Mouse (Mus musculus): ENCODE data around the gene Hhip. TPM values are rescaled to one million over a fixed set of nuclear protein-coding genes. Genes with fewer than 3 reads are reported as not detected.
"Not testable (repeated sequence)": the region's sequence is repeated elsewhere in the genome, so short reads cannot be mapped to it uniquely, and the experiment has no call there.

Gene Hhip
- polyA plus RNA-seq, 1 experiment from 2014 or later: 5.1 TPM

DNA sequence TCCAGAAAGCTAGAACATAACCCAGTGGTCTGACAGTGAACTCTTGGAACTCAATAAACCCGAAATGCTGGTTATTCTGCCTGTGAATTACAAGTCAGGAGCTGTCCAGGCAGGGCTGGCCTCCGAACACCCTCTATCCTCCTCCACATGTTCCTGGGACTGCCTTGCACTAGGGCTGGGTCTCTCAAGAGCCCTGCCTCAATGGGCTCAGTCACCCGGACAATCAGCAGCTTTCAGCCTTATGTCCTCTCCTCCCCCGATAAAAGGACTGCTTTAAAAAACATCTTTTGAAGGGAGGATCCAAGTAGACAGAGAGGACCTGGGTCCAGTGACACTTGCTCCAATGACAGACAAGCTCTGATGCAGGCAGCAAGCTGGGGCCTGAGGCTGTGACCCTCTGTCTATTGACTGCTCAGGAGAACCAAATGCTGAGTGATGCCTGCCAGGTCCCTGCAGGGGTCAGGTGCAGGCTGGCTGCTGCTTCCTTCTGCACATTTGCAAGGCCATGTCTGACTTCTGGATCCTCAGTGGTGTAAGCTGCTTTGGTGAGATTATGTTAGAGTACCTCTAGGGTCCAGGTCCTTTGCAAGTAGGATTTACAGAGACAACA lies 20.1 kb downstream of the Hhip start:
- H3K27me3 ChIP-seq (replicated peaks): no peaks in the 10 kb centered on the region
- no peaks in the 10 kb centered on the region for H3K36me3 ChIP-seq
- ATAC-seq (ENCODE audit: low FRiP score): no peak
- no peak overlapping the region for H3K4me3 ChIP-seq (replicated peaks)
- 30% methylated on average over 4 of the region's 4 CpGs for WGBS
- no peak overlapping the region for H3K9ac ChIP-seq (replicated peaks)
- H3K4me2 ChIP-seq: no peak overlapping the region
- H3K9me3 ChIP-seq (replicated peaks): no peaks in the 10 kb centered on the region
- no peak overlapping the region for H3K27ac ChIP-seq (replicated peaks)
- H3K4me1 ChIP-seq: 0 out of 2 replicates have a peak, but pooled peaks cover under 1% of the 10 kb centered on the region

DNA sequence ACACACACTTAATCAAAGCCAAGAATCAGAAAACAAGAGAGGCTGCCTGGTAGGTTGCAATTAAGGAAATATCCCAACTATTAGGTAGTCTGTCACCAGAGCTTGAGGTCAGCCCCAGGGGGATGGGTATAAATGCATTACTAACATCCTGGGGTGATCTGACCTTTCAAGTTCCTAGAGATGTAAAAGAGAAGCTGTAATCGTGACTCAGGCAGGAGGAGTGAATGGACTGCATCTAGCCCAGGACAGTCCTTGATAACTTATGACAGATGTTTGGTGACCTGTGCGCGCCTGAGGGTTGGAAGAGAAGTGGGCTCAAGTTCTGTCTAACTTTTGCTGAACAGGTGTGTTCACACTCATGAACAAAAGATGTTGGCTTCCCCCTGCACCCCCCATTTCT lies 25.2 kb downstream of the Hhip start:
- 46% methylated on average over 3 of the region's 3 CpGs for WGBS
- Histone ChIP-seq H3K27me3 (replicated peaks) (no peaks in the 10 kb centered on the region), H3K4me1 (peaks cover 5% of the 10 kb centered on the region; the same call in 1 of the 2 replicates), H3K9me3 (replicated peaks) (no peaks in the 10 kb centered on the region), H3K36me3 (no peaks in the 10 kb centered on the region), H3K4me2 (no peak overlapping the region), H3K27ac (replicated peaks) (no peak overlapping the region), H3K9ac (replicated peaks) (no peak overlapping the region), H3K4me3 (replicated peaks) (no peak overlapping the region)
- no peak for ATAC-seq (ENCODE audit: low FRiP score)

DNA sequence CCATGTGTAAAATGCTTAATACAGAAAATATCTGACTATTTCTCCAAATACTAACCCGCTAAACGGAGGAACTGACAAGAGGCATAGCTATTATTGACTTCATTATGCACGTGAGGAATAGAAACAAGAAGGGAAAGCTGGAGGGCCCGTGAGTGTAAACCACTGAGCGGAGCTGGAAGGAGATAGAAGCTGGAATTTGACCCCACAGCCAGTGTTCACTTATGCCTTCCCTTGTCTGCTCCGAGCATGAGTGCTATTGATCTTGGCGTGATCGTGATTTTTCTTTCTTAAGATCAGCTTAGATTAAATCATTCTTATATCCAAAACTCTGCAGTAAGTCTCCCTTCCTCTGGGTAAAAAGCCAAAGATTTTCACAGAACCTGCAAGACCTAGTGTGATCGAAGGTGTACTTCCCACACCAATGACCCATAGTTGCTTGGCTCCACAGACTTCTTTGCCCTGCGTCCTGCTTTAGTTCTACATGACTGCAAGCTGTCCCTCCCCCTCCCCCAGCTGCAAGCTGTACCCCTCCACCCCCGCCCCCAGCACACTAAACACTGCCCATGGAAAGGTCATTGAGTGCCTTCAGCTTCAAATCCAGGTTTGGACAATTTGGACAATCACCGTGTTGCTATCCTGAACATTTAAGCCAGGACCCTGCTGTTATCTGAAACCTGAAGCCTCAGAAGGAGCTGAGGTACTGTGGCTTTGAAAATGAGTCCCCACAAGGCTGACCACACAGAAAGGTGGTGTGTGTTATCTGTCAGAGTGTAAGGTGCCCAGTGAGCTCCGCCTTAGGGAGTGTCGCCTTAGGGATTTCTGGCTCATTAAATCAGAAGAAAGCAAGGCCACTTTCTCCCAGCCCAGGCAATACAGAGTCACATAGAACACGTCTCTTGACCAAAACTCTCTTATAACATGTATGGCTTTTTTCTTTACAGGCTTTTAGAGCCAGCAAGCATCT lies 26.2 kb downstream of the Hhip start:
- WGBS: 48% methylated on average over 15 of the region's 15 CpGs
- peaks cover 5% of the 10 kb centered on the region; the same call in 1 of the 2 replicates for H3K4me1 ChIP-seq
- no peak overlapping the region for H3K9ac ChIP-seq (replicated peaks)
- H3K27me3 ChIP-seq (replicated peaks): no peaks in the 10 kb centered on the region
- H3K9me3 ChIP-seq (replicated peaks): no peaks in the 10 kb centered on the region
- no peak for ATAC-seq (ENCODE audit: low FRiP score)
- no peaks in the 10 kb centered on the region for H3K36me3 ChIP-seq
- no peak overlapping the region for H3K4me2 ChIP-seq
- no peak overlapping the region for H3K4me3 ChIP-seq (replicated peaks)
- no peak overlapping the region for H3K27ac ChIP-seq (replicated peaks)

DNA sequence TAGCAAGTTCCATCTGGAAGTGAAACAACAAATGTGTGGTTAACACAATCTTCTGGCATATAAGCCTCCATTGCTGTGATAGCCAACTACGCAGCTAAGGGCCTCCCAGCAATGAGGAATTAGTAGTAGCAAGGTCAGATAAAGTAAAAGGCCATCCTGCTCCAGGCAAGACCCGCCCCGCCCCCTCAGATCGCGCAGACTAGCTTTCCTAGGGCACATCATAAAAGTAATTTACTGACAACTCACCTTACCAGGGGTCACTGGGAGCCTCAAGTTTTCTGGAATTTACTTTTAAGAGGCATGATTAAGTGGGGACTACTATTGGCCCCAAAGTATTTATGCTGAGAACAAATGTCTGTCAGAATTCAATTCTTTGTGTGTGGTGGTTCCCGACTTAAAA lies 28.2 kb downstream of the Hhip start:
- H3K4me2 ChIP-seq: no peak overlapping the region
- peaks cover 5% of the 10 kb centered on the region; the same call in 1 of the 2 replicates for H3K4me1 ChIP-seq
- no peak overlapping the region for H3K27ac ChIP-seq (replicated peaks)
- no peak overlapping the region for H3K9ac ChIP-seq (replicated peaks)
- H3K36me3 ChIP-seq: no peaks in the 10 kb centered on the region
- H3K4me3 ChIP-seq (replicated peaks): no peak overlapping the region
- no peaks in the 10 kb centered on the region for H3K27me3 ChIP-seq (replicated peaks)
- ATAC-seq (ENCODE audit: low FRiP score): no peak
- H3K9me3 ChIP-seq (replicated peaks): no peaks in the 10 kb centered on the region
- 42% methylated on average over 6 of the region's 6 CpGs for WGBS

DNA sequence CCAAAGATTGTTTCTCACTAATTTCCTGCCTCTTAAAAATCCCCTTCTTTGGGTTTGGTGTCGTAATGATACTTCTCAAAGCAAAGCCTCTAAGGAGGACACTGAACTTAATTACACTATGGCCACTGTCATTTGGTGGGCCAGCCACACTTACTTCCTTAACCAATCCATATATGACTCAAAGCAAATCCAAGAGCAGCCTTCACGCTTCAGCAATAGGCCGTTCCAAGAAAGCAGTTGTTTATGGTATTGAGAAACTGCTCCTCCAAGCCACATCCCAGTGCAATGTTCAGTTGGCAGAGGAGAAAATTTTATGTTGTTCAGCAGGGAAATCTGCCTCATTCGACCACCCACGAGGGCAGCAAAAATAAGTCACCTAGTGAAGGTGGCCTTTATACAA lies 37.3 kb downstream of the Hhip start:
- Histone ChIP-seq H3K4me2 (no peak overlapping the region), H3K27ac (replicated peaks) (no peak overlapping the region), H3K4me1 (no peaks in the 10 kb centered on the region), H3K9ac (replicated peaks) (no peak overlapping the region), H3K4me3 (replicated peaks) (no peak overlapping the region), H3K27me3 (replicated peaks) (no peaks in the 10 kb centered on the region), H3K36me3 (no peaks in the 10 kb centered on the region), H3K9me3 (replicated peaks) (no peaks in the 10 kb centered on the region)
- ATAC-seq (ENCODE audit: low FRiP score): no peak
- WGBS: 88% methylated on average over 5 of the region's 5 CpGs

DNA sequence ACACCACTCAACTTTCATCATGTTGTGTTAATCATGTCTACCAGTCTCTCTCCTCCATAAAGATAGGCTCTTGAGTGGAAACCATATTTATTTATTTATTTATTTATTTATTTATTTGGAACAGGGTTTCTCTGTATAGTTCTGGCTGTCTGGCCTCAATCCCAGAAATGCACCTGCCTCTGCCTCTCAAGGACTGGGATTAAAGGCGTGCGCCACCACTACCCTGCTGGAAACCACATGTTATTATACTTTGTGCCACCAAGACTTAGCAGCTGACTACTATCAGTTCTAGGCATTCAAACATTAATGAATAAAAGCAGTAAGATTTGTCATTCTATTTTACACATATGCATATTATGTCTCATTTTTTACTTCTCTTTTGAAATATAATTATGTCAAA lies 42.0 kb downstream of the Hhip start:
- H3K27ac ChIP-seq (replicated peaks): no peak overlapping the region
- H3K9me3 ChIP-seq (replicated peaks): no peaks in the 10 kb centered on the region
- H3K4me3 ChIP-seq (replicated peaks): no peak overlapping the region
- WGBS: 88% methylated on average over 2 of the region's 2 CpGs
- ATAC-seq (ENCODE audit: low FRiP score): no peak
- H3K4me2 ChIP-seq: no peak overlapping the region
- H3K36me3 ChIP-seq: no peaks in the 10 kb centered on the region
- no peaks in the 10 kb centered on the region for H3K27me3 ChIP-seq (replicated peaks)
- no peak overlapping the region for H3K9ac ChIP-seq (replicated peaks)
- H3K4me1 ChIP-seq: no peaks in the 10 kb centered on the region

DNA sequence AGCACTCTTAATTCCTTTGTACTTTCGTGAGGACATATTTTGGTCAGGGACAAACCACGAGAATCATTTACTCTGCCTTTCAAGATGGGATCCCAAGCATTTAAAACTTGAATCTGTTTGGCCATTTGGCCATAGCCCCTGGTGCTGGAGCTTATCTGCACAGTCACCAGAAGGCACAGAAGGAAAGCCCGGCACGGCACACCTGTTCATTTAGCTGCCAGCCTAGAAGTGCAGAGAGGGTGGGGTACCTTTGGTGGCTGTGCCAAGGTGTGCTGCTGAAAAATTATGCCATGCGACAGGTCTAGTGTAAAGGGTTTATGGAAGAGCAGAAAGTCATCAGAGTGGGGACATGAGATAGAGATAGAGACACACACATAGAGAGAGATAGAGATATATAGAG lies 53.4 kb downstream of the Hhip start:
- 86% methylated on average over 5 of the region's 5 CpGs for WGBS
- no peaks in the 10 kb centered on the region for H3K4me1 ChIP-seq
- H3K9me3 ChIP-seq (replicated peaks): no peaks in the 10 kb centered on the region
- no peaks in the 10 kb centered on the region for H3K27me3 ChIP-seq (replicated peaks)
- H3K4me2 ChIP-seq: no peak overlapping the region
- no peak overlapping the region for H3K9ac ChIP-seq (replicated peaks)
- H3K36me3 ChIP-seq: no peaks in the 10 kb centered on the region
- H3K27ac ChIP-seq (replicated peaks): no peak overlapping the region
- no peak for ATAC-seq (ENCODE audit: low FRiP score)
- no peak overlapping the region for H3K4me3 ChIP-seq (replicated peaks)

DNA sequence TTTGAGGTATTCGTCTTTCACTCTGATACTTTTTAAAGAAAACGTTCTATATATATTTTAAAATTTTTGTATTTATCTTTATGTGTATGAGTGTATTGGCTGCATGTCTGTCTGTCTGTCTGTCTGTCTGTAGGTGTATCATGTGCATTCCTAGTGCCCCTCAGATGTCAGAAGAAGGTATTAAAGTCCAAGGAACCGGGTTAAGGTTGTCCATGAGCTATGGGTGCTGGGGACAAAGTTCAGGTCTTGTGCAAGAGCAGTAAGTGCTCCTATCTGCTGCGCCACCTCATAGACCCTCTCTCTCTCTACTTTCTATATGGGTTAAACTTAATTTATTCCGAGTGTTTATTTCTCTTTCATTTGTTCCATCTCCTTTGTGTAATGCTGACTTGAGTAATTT lies 55.5 kb downstream of the Hhip start:
- WGBS: 91% methylated on average over 5 of the region's 5 CpGs
- no peak overlapping the region for H3K4me2 ChIP-seq
- H3K27me3 ChIP-seq (replicated peaks): no peaks in the 10 kb centered on the region
- no peaks in the 10 kb centered on the region for H3K4me1 ChIP-seq
- no peak overlapping the region for H3K9ac ChIP-seq (replicated peaks)
- no peak for ATAC-seq (ENCODE audit: low FRiP score)
- H3K9me3 ChIP-seq (replicated peaks): no peaks in the 10 kb centered on the region
- no peak overlapping the region for H3K27ac ChIP-seq (replicated peaks)
- no peak overlapping the region for H3K4me3 ChIP-seq (replicated peaks)
- H3K36me3 ChIP-seq: no peaks in the 10 kb centered on the region

DNA sequence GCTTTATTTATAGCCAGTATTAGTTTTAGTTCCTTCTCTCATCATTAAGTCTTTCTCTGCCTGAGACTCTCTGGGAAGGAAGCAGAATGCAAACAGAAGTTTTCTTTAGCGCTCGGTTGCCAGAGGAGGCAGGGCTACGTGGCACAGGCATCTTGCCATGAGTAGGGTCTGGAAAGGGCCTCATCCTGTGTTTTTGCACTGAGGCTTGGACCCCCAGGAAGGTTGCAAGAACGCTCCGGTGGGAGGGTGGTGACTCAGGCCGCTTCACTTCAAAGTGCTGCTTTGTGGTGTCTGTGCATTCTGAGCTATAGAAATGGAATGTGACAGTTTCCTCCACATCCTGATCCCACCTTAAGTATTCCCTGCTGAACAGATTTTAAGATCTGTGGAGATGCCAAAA lies 62.7 kb downstream of the Hhip start:
- no peaks in the 10 kb centered on the region for H3K9me3 ChIP-seq (replicated peaks)
- H3K4me3 ChIP-seq (replicated peaks): no peak overlapping the region
- WGBS: 68% methylated on average over 6 of the region's 6 CpGs
- no peak overlapping the region for H3K4me2 ChIP-seq
- no peaks in the 10 kb centered on the region for H3K27me3 ChIP-seq (replicated peaks)
- H3K36me3 ChIP-seq: no peaks in the 10 kb centered on the region
- H3K4me1 ChIP-seq: no peaks in the 10 kb centered on the region
- no peak for ATAC-seq (ENCODE audit: low FRiP score)
- H3K9ac ChIP-seq (replicated peaks): no peak overlapping the region
- no peak overlapping the region for H3K27ac ChIP-seq (replicated peaks)

DNA sequence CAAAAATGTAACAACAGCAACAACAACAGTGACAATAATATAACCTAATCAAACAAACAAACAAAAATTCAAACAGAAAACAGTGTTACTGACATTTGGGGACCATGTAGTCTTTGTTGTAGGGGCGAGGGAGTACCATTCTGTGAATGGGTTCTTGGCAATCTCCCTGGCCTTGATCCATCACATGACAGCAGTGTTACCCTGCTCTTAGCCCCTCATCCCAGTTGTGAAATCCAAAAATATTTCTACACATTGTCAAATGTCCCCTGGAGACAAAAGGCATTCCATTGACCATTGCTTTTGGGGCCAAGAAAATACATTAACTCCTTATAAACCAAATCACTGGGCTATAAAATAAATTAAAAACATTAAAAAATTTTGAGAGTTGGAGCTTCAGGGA lies 64.3 kb downstream of the Hhip start:
- Histone ChIP-seq H3K9me3 (replicated peaks) (no peaks in the 10 kb centered on the region), H3K4me1 (no peaks in the 10 kb centered on the region), H3K27ac (replicated peaks) (no peak overlapping the region), H3K36me3 (no peaks in the 10 kb centered on the region), H3K27me3 (replicated peaks) (no peaks in the 10 kb centered on the region), H3K4me2 (no peak overlapping the region), H3K4me3 (replicated peaks) (no peak overlapping the region), H3K9ac (replicated peaks) (no peak overlapping the region)
- ATAC-seq (ENCODE audit: low FRiP score): no peak
- 89% methylated on average over 1 of the region's 1 CpGs for WGBS

DNA sequence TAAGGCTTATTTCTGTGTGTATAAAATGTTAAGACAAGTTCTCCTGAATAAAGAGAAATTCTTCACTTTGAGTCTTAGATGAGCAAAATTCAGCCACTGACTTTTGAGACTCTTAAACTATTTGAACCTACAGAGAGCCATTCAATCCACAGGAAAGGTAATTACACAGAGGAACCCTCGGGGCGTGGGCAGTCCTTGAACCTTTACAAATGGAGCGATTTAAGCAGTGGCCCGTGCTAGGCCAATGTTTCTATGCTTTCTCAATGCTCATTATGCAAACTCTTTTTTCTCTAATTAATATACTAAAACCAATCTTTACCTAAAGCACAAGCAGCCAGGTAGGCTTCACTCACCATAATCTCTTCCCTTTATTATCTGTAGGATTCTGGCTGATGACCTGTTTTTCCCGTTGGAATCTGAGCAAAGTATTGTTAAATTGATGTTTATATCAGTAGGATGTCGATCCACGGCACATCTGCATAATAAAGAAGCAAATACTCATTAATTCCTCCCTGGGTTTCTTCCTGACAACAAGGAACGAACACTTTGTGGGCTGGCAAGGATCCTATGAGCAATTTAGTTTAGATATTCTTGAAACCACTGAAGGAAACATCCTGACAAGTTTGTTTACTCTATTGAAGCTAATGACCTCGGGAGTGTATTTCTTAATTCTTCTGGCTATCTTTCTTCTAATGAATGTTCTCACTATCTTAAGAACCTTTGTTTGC lies 65.5 kb downstream of the Hhip start:
- Histone ChIP-seq H3K4me1 (no peaks in the 10 kb centered on the region), H3K27me3 (replicated peaks) (no peaks in the 10 kb centered on the region), H3K9me3 (replicated peaks) (no peaks in the 10 kb centered on the region), H3K27ac (replicated peaks) (no peak overlapping the region), H3K4me2 (no peak overlapping the region), H3K9ac (replicated peaks) (no peak overlapping the region), H3K4me3 (replicated peaks) (no peak overlapping the region), H3K36me3 (no peaks in the 10 kb centered on the region)
- no peak for ATAC-seq (ENCODE audit: low FRiP score)
- 30% methylated on average over 9 of the region's 9 CpGs for WGBS

DNA sequence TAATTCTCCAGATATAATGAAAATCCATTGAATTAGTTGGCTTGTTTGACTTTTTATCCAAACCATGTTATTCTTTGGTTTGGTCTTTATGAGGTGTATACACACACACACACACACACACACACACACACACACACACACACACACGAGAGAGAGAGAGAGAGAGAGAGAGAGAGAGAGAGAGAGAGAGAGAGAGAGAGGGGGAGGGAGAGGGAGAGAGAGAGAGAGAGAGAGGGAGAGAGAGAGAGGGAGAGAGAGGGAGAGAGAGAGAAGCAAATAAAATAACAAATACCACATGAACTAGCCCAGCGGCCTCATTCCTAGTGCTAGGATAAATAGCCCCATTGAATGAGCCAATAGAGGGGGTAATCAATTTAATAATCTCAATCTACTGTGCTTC lies 66.4 kb downstream of the Hhip start:
- 79% methylated on average over 1 of the region's 2 CpGs for WGBS
- H3K9ac ChIP-seq (replicated peaks); H3K27me3 ChIP-seq (replicated peaks); H3K4me1 ChIP-seq; H3K27ac ChIP-seq (replicated peaks); H3K36me3 ChIP-seq; H3K4me2 ChIP-seq; H3K9me3 ChIP-seq (replicated peaks); H3K4me3 ChIP-seq (replicated peaks); ATAC-seq (ENCODE audit: low FRiP score): not testable (repeated sequence)
